Mouse (Mus musculus): ENCODE results near the gene Gm9573.

Gene Gm9573

DNA sequence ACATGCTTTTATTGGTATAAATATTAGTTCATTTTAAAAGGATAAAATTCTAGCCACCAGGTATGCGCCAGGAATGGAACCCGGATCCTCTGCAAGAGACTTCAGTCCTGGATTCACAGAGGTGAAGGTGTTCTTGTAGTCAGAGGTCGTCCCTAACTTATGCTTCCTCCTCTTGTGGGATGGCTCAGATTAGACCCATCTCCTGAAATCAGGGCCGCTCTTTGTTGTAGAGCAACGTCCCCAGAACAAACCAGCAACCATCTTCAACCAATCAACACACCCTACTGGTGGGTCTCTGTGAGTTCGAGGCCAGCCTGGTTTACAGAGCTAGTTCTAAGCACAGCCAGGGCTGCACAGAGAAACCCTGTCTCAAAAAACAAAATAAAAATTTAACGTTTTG is 32.0 kb downstream of the Gm9573 start:
- no peak for DNase-seq (ENCODE audit: low read depth, low spot score)

DNA sequence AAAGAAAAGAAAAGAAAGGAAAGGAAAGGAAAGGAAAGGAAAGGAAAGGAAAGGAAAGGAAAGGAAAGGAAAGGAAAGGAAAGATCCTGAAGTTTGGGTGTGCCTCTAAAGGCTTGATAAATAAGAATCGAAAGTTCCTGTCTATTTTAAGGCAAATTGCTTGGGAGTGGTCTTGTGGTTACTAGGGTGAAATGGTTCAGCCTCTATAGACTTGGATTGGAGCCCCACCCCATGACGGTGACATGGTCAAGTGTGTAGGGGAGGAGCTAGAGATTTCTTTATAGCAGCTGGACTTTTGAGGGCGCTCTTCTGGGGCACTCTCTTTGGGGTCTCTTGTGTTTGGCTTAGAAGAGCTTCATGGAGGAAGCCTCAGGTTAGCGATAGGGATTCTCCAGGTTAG is 32.7 kb downstream of the Gm9573 start:
- no peak for DNase-seq (ENCODE audit: low read depth, low spot score)

DNA sequence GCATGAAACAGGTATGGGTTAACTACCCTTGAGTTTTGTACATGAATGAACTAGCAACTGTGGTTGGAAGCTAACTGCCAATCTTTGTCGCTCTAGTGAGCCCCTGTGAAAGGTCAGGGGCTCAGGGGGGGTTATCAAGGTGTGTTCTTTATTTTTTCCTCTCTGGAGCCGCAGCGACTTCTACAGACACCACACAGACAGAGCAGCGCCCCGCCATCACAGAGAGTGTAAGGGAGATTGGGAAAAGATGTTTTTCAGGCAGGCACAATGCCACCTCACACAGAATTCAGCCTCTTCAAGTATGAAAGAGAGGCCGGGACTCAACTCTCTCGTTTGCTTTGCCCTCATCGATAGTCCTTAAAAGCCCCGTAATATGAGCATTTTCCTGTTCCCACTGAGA is 34.3 kb downstream of the Gm9573 start:
- no peak for DNase-seq (ENCODE audit: low read depth, low spot score)

DNA sequence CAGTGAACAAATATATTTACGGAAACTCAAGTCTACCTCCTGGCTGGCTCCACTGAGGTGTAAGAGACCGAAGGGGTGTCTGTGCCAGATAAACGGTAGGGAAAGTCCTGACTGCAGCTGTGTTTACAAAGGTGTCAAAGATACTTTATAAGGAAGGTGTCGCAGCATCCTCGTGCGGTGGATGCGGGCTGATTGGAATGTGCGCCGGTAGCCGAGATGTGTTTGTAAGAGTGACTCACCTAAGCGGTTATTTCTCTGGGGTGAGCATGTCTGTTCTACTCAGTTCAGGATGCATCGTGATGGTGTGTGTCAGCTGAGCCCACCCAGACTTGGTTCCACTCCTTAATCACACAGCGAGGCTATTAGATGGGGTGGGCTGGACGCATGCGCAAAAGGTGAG is 34.7 kb downstream of the Gm9573 start:
- no peak for DNase-seq (ENCODE audit: low read depth, low spot score)

DNA sequence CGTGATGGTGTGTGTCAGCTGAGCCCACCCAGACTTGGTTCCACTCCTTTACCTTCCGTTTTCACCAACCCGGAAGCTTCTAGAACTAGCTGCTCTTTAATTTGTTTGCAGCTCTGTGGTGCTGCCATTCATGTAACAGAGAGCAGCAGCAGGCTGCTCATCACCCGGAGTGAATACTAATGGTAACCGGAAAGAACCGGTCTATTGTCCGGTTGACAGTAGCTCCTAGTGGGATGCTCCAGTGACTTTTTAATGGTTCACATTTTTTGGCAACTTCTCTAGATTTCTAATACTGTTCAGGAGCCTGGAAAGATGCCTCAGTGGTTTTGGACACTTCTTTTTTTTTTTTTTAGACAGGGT is 35.2 kb downstream of the Gm9573 start:
- no peak for DNase-seq (ENCODE audit: low read depth, low spot score)

DNA sequence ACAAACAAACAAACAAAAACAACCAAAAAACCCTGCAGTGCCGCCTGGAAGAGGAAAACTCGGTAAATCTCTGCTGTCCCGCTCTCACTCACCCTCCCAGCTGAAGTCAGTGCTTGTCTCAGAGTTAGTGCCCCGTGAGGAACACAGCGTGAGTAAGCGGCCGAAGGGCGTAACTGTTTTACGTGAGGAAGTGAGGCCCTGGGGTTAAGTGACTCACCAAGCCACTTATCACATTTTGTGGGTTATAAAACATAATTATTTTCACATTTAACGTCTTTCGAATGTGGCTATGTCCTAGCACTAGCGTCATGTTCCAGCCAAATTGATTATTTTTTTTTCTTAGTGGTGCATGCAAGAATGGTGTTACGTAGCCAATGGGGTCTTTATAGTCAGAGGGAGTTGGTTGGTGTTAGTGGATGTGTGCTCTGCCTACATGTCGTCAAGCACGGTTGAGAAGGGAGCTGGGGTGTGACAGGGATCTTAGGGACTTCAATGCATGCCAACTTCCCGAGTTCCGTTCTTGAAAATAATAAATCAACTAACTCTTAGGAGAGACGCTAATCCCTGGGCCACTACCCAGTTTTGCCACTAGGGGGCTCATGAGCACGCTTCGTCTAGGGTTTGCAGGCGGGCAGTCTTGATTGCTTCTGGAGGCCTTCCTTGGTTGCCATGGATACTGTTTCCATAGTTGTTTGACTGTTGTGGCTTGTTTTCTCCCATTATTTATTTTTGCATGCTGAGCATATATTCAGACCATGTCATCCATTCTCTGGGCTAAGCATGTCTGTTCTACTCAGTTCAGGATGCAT is 35.8 kb downstream of the Gm9573 start:
- peak; percentile 81 for DNase-seq (ENCODE audit: low read depth, low spot score)

DNA sequence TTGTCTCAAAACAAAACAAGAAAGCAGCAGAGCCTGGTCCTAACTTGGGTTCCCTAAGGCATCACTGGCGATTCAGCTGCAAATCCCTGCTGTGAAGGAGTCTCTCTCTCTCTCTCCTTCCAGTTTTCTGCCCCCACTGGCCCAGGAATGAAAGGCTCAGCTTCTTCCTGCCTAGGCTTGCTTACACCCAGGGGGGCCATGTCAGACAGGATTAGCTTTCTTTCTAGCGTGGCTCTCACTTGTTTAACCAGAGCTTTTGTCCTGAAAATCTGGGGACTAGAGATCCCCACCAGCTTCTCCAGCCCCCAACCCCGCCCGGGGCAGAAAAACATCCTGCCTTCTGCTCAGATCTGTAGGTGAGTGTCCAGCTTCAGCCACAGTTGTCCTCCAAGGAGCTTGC is 38.0 kb downstream of the Gm9573 start:
- no peak for DNase-seq (ENCODE audit: low read depth, low spot score)

DNA sequence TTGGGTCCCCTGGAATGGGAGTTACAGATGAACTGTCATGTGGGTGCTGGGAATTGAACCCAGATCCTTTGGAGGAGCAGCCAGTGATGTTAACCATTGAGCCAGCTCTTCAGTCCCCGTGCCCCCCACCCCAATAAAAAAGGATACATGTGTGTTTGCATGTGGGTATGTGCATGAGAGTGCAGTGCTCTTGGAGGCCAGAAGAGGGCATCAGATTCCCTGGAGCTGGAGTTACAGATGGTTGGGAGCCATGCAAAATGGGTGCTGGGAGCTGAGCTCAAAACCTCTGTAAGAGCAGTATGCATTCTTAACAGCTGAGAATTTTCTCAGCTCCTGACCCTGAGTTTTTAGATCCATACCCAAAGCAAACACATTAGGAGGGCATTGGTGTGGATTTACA is 39.1 kb downstream of the Gm9573 start:
- no peak for DNase-seq (ENCODE audit: low read depth, low spot score)

DNA sequence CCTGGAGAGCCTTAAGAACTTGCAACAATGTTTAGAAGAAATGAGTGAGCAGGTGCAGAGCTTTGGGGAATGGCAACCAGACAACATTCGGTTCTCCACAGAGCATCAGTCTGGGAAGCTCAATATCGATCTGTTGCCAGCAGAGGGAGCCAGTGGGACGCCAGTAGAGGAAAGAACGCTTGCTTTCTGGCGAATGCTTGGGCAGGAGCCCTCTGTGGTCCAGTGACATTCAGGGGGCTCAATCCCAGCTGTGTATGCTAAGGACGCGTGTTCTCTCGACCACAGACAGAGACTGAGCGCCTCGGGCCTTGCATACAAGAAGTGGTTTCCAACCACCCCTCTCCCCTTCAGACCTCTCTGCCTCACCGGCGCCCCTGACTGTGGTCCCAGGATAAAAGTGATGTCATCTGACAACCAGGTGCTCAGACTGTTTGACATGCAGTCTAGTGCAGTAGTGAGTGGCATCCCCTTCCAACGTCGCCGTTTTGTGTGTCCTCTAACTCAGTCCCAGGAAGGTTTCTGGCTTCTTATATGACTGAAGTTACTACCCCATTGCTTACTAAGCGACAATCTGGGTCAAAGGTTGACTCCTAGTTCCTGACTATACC is 42.0 kb downstream of the Gm9573 start:
- peak; percentile 82 for DNase-seq (ENCODE audit: low read depth, low spot score)

DNA sequence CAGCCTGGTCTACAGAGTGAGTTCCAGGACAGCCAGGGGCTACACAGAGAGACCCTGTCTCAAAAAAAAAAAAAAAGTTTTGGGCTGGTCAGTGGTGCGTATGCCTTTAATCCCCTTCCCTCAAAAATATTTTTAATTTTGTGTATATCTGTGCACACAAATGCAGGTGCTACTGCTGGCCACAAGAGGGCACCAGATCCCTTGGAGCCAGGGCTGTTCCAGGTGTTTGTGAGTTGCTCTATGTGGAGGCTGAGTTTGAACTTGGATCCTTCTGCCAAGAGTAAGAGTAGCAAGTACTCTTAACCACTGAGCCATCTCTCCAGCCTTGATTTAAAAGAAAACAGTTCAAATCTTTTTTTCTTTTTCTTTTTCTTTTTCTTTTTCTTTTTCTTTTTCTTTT is 43.5 kb downstream of the Gm9573 start:
- peak; percentile 48 for DNase-seq (ENCODE audit: low read depth, low spot score)

DNA sequence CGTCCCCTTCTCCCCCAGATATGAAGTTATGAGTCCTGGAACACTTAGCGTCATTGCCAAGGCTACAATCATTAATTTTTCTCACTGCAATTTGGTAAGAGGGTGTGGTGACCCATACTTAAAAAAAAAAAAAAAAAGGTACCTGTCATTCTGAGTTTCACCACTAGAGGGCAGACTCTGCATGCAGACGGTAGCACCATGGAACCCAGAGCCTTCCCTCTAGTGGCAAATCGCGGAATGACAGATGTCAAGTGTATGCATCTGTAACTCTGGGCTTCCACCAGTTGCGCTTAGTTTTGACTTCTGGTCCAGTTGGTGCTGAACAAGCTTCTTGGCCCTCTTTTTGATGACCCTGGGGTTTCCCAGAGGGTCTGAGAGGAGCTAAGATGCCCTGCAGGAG is 48.2 kb downstream of the Gm9573 start:
- DNase-seq (ENCODE audit: low read depth, low spot score), result peak; percentile 82

DNA sequence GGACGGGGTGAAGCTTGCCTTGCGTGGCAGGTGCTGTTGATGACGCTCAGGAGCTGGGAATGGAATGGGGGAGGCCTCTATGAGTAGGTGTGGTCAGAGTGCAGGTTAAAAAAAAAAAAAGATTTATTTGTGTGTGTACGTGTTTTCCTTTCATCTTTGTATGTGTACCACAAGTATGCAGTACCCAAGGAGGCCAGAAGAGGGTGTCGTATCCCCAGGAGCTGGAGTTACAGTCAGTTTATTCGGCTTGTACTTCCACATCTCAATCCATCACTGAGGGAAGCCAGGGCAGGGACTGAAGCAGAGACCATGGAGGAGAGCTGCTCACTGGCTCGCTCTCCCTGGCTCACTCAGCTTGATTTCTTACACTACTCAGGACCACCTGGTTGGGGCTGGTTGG is 55.0 kb downstream of the Gm9573 start:
- DNase-seq (ENCODE audit: low read depth, low spot score), result no peak

DNA sequence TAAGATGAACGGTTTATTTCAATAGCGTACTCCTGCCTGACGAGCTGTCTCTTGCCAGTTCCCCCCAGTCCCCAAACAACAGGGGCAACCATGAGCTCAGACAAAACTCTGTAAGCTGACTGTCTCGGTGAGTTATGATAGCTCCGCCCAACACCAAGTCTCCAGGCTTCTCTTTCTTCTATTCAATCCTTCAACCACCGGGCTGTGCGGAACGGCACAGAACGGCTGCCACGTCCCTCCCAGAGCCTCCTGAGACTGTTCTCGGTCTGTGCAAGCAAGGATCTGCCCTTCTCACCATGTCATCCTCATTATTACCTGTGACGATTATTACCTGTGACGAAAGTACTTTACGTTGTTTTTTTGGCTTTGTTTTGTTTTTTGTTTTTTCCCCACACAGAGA is 55.6 kb downstream of the Gm9573 start:
- no peak for DNase-seq (ENCODE audit: low read depth, low spot score)

DNA sequence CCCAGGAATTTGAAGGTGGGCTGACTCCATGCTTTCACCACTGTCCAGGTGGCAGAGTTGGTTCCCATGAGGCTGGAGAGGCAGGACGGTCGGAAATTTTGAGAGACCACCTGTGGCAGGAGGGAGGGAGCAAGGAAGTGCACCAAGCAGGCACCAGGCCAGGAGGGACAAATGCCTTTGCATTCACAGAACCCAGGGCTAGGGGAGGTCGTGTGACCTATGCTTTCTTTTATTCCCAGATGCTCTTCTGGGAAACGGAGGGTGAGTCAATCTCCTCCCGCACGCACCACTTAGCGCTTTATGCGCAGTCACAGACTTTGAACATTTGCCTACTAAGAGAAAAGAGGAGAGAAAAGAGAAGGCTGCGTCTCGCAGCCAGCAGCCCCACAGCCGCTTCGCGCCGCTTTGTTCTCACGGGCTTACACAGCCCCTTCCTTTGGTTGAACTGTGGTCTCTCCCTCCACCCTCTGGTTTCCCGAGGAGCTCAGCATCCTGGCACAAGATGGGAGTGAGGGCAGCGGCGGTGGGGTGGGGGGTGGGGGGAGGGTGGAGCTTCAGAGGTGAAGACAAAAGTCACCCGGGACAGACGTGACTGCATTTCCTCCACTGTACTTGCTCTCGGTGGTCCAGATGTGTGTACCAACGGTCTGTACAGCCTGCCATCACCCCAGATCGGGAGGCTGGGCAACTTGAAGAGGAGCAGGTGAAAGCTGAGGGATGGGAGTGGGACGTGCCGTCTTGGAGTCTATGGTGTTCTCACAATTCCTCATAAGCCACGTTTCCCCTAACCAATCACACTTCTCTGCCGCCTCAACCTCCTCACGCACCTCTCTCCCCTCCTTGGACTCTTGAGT is 57.1 kb downstream of the Gm9573 start:
- DNase-seq (ENCODE audit: low read depth, low spot score), result no peak

Measured in A20 (cell line).